Mouse (Mus musculus) hindbrain, postnatal 0 days (tissue): ENCODE measurements around the gene Ddn. TPM values are rescaled to one million over a fixed set of nuclear protein-coding genes. Genes with fewer than 3 reads are reported as not detected.

Experiments used
- ATAC-seq: fragments of 200-750 bp; cut with Nextera tagmentation; 2 replicates; pipeline ENCODE4 v1.8.0; 2017; ENCODE audit warnings: mild to moderate bottlenecking, moderate TSS enrichment, moderate library complexity
- DNase-seq: peaks from one replicate; pipeline ENCODE4 v3.0.0-alpha.2; 2015; ENCODE audit warnings: low spot score
- H3K27ac ChIP-seq: fragments of 300-500 bp; sonication (generic); 2 replicates; pipeline ENCODE4 v1.5.1; 2014; ENCODE audit warnings: mild to moderate bottlenecking
- H3K27me3 ChIP-seq: fragments of 300-500 bp; sonication (generic); 2 replicates; pipeline ENCODE4 v1.6.1; 2014; ENCODE audit warnings: low read length, mixed read lengths; ENCODE audit not compliant: insufficient read depth
- H3K36me3 ChIP-seq: fragments of 300-500 bp; sonication (generic); 2 replicates; pipeline ENCODE4 v1.6.1; 2014; ENCODE audit warnings: low read length, mixed read lengths; ENCODE audit not compliant: insufficient read depth
- H3K4me1 ChIP-seq: fragments of 300-500 bp; sonication (generic); 2 replicates; pipeline ENCODE4 v1.6.1; 2014; ENCODE audit warnings: antibody characterized with exemption, low read length, mixed read lengths; ENCODE audit not compliant: insufficient read depth
- H3K4me2 ChIP-seq: fragments of 300-500 bp; sonication (generic); 2 replicates; pipeline ENCODE4 v1.6.1; 2014; ENCODE audit warnings: low read depth, mild to moderate bottlenecking, low read length, moderate library complexity, mixed read lengths
- H3K4me3 ChIP-seq: fragments of 300-500 bp; sonication (generic); 2 replicates; pipeline ENCODE4 v1.5.1; 2014; ENCODE audit warnings: low read length
- H3K9ac ChIP-seq: fragments of 300-500 bp; sonication (generic); replicated peaks from 2 replicates; pipeline ENCODE4 v1.6.1; 2014; ENCODE audit warnings: mild to moderate bottlenecking, low read length, moderate library complexity, mixed read lengths
- H3K9me3 ChIP-seq: fragments of 300-500 bp; sonication (generic); 2 replicates; pipeline ENCODE4 v1.6.1; 2016; ENCODE audit warnings: low read length, mixed read lengths
- CTCF ChIP-seq: IDR thresholded peaks from 2 replicates; pipeline ENCODE4 v1.5.1; 2016; ENCODE audit warnings: antibody characterized with exemption, control low read depth, low read depth
- WGBS: fragments of 180-500 bp; shearing (Covaris S2); extraction: QIAGEN DNeasy Blood & Tissue Kit; methylation state at CpG from one replicate; pipeline ENCODE4 v1.1.7; 2014; 5-methylcytosine and 5-hydroxymethylcytosine counted together
- polyA plus RNA-seq: library from polyadenylated mRNA; unstranded; fragments of >200 nt; fragmentation: Nextera tagmentation; extraction: Ambion mirVana; gene quantifications from 2 replicates; pipeline ENCODE4 v1.2.1, GENCODE M21; 2015
- total RNA-seq: library from RNA; depleted of rRNA; stranded (reverse); fragments of >200 nt; gene quantifications from 2 replicates; pipeline ENCODE4 v1.2.3, GENCODE M21; 2014

The Ddn gene
- total and polyA plus RNA-seq, 2 experiments from 2014 or later = 0.45 to 6.5 TPM

GRCm38 (mm10) chr15:98850668-98851067 is 41.4 kb upstream of the Ddn start:
- Histone ChIP-seq H3K36me3 (peaks cover 95% of the 10 kb centered on the region), H3K9ac (no peak overlapping the region), H3K27ac (no peak overlapping the region), H3K9me3 (no peaks in the 10 kb centered on the region), H3K4me2 (no peak overlapping the region), H3K4me3 (no peak overlapping the region), H3K27me3 (no peaks in the 10 kb centered on the region), H3K4me1 (no peaks in the 10 kb centered on the region)
- WGBS = 89% methylated on average over 14 of the region's 14 CpGs
- ATAC-seq (no peak), DNase-seq (no peak)
- no peak for TF ChIP-seq CTCF

- 87% methylated on average over 16 of the region's 16 CpGs for WGBS
- H3K27ac ChIP-seq = no peak overlapping the region
- no peak overlapping the region for H3K4me2 ChIP-seq
- no peak for ATAC-seq
- DNase-seq = no peak
- no peak overlapping the region for H3K4me3 ChIP-seq
- no peaks in the 10 kb centered on the region for H3K27me3 ChIP-seq
- TF ChIP-seq CTCF = no peak
- H3K9me3 ChIP-seq = no peaks in the 10 kb centered on the region
- no peak overlapping the region for H3K9ac ChIP-seq
- H3K4me1 ChIP-seq = no peaks in the 10 kb centered on the region
- H3K36me3 ChIP-seq = peaks cover 95% of the 10 kb centered on the region
Observed at GRCm38 (mm10) chr15:98849956-98850600, 40.8 kb upstream of the Ddn start.

- no peak overlapping the region for H3K4me2 ChIP-seq
- no peaks in the 10 kb centered on the region for H3K9me3 ChIP-seq
- DNase-seq = no peak
- no peaks in the 10 kb centered on the region for H3K4me1 ChIP-seq
- WGBS = 94% methylated on average over 11 of the region's 11 CpGs
- H3K4me3 ChIP-seq = no peak overlapping the region
- no peak for ATAC-seq
- TF ChIP-seq CTCF = no peak
- no peaks in the 10 kb centered on the region for H3K27me3 ChIP-seq
- H3K9ac ChIP-seq = 0 out of 2 replicates have a peak overlapping the region, but pooled peaks have one; percentile 21
- peaks cover 95% of the 10 kb centered on the region for H3K36me3 ChIP-seq
- H3K27ac ChIP-seq = no peak overlapping the region
Observed at GRCm38 (mm10) chr15:98849165-98849564, 39.9 kb upstream of the Ddn start.

- Histone ChIP-seq H3K4me2 (no peak overlapping the region), H3K9ac (no peak overlapping the region), H3K27me3 (no peaks in the 10 kb centered on the region), H3K27ac (no peak overlapping the region), H3K36me3 (peaks cover 94% of the 10 kb centered on the region), H3K9me3 (no peaks in the 10 kb centered on the region), H3K4me1 (no peaks in the 10 kb centered on the region), H3K4me3 (no peak overlapping the region)
- TF ChIP-seq CTCF = no peak
- ATAC-seq (no peak), DNase-seq (no peak)
- WGBS = 89% methylated on average over 8 of the region's 8 CpGs
Observed at GRCm38 (mm10) chr15:98846140-98846539, 36.9 kb upstream of the Ddn start.

- WGBS = 94% methylated on average over 2 of the region's 2 CpGs
- Histone ChIP-seq H3K4me1 (no peaks in the 10 kb centered on the region), H3K27me3 (no peaks in the 10 kb centered on the region), H3K9ac (no peak overlapping the region), H3K9me3 (no peaks in the 10 kb centered on the region), H3K4me2 (no peak overlapping the region), H3K27ac (no peak overlapping the region), H3K4me3 (no peak overlapping the region), H3K36me3 (peaks cover 94% of the 10 kb centered on the region)
- ATAC-seq = no peak
- no peak for DNase-seq
- TF ChIP-seq CTCF = no peak
Observed at GRCm38 (mm10) chr15:98845149-98845548, 35.9 kb upstream of the Ddn start.

- no peak overlapping the region for H3K4me3 ChIP-seq
- H3K27ac ChIP-seq = no peak overlapping the region
- ATAC-seq (no peak), DNase-seq (no peak)
- peaks cover 94% of the 10 kb centered on the region for H3K36me3 ChIP-seq
- no peaks in the 10 kb centered on the region for H3K9me3 ChIP-seq
- no peak for TF ChIP-seq CTCF
- WGBS = 87% methylated on average over 11 of the region's 11 CpGs
- no peaks in the 10 kb centered on the region for H3K4me1 ChIP-seq
- no peaks in the 10 kb centered on the region for H3K27me3 ChIP-seq
- H3K4me2 ChIP-seq = no peak overlapping the region
- H3K9ac ChIP-seq = no peak overlapping the region
Observed at GRCm38 (mm10) chr15:98843595-98844223, 34.4 kb upstream of the Ddn start.
